Mouse (Mus musculus) erythroblast, embryonic 14.5 days (primary cell): ENCODE measurements at regions not wholly inside any gene's neighbourhood (a gene's known extent, or its start where the extent isn't known, plus 50 kb on each side); places are given as distances from the start of the nearest gene placed in this dataset.

ENCODE experiments used
- GATA1 ChIP-seq: IDR thresholded peaks from 2 replicates; pipeline ENCODE4 v1.6.1; 2012; ENCODE audit warnings: low read length, inconsistent platforms, mixed read lengths
- TAL1 ChIP-seq: IDR thresholded peaks from 3 replicates; pipeline ENCODE4 v1.6.1; 2012; ENCODE audit warnings: low read length, inconsistent platforms, mixed read lengths

- no peak for TF ChIP-seq TAL1
- no peak for TF ChIP-seq GATA1
Measured at GRCm38 (mm10) chr12:25782972-25783717, 631.9 kb downstream of the Rnf144a start.
